Mouse (Mus musculus): ENCODE results near the gene Naa35. TPM values are rescaled to one million over a fixed set of nuclear protein-coding genes. Genes with fewer than 3 reads are reported as not detected.
A peak's percentile ranks its signal among the peaks of the same experiment; 100 is the strongest.

Naa35 gene
- polyA plus RNA-seq, 1 experiment: 78.4 TPM

DNA sequence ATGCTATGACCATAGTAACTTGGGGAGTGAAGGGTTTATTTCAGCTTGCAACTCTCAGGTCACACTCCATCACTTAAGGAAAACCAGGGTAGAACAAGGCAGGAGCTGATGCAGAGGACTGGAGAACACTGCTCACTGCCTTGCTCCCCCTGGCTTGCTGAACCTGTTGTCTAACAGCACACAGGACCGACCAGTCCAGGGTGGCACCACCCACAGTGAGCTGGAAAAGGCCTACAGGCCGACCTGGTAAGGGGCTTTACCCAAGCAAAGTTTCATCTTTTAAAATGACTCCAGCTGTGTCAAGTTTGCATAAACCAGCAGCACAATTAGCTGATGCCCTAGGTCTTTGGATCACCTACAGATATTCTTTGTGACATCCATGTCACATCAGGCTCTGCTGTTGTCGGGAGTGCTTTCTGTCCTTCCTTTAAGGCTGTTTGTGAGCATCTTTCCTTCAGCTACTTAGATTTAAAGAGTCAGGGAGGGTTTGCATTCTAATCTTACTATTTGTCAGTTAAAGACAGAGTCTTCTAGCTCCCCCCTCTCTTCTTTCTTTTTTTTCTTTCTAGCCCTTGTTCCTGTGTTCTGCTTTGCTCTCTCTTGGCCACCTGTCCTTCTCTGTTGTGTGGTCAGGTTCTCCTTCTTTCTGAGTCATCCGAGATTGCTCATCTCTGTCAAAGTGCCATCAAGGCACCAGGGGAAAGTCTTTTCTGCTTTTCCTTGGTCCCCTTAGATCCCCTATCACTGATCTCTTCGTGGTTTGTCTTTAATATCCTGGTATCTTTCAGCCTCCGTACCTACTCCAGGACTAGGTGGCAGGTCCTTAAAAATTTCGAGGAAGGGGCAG, 36.8 kb downstream of the Naa35 start:
- Histone ChIP-seq H3K4me1 (ENCODE audit: control insufficient read depth, insufficient read depth, low read length) (no peaks in the 10 kb centered on the region), H3K27ac (ENCODE audit: insufficient read depth, low read length) (no peak overlapping the region), H3K4me3 (ENCODE audit: insufficient read depth, low read length) (no peak overlapping the region)
- no peak for TF ChIP-seq CTCF (IDR thresholded peaks at IDR 0.05; ENCODE audit: extremely low read depth, insufficient read depth, low read length)
- TF ChIP-seq POLR2A (IDR thresholded peaks at IDR 0.05; ENCODE audit: extremely low read depth, insufficient read depth, low read length): no peak

DNA sequence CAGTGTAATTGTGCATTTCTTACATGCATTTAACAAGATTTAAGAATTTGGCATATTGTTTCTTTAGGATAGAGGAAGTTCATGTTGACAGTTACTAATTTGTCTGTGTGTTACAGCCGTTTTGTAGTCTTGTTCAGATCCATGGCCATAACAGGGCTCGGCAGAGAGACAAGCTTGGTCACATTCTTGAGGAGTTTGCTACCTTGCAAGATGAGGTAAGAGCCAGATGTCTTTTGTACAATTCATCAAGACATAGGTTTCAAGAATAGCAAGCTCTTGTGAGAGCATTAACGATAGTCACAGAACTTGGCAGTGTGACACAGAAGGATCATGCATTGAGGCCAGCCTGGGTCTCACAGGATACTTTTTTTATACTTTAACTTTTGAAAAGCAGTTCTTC, 39.3 kb downstream of the Naa35 start:
- H3K27ac ChIP-seq (ENCODE audit: insufficient read depth, low read length): 0 out of 2 replicates have a peak overlapping the region, but pooled peaks have one; percentile 11
- H3K4me3 ChIP-seq (ENCODE audit: insufficient read depth, low read length): no peak overlapping the region
- no peak for TF ChIP-seq POLR2A (IDR thresholded peaks at IDR 0.05; ENCODE audit: extremely low read depth, insufficient read depth, low read length)
- no peak for TF ChIP-seq CTCF (IDR thresholded peaks at IDR 0.05; ENCODE audit: extremely low read depth, insufficient read depth, low read length)
- no peaks in the 10 kb centered on the region for H3K4me1 ChIP-seq (ENCODE audit: control insufficient read depth, insufficient read depth, low read length)

DNA sequence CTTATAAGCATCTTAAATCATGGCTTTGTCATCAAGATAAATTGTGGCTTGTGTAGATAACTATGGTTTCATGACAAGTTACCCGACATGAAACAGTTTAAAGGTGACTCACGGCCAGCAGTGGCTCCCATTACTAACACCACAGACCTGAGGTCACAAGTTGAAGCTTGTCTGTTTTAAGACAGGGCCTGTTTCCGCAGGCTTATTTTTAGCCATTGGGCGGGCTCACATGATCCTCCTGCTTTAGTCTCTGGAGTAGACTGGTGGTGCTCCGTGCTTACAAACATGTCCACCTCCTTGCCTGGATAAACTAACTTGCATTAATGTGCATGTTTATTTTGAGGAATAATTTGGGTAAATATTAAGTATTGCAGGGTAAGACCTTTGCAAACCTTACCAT, 39.8 kb downstream of the Naa35 start:
- Histone ChIP-seq H3K4me3 (ENCODE audit: insufficient read depth, low read length) (no peak overlapping the region), H3K4me1 (ENCODE audit: control insufficient read depth, insufficient read depth, low read length) (no peaks in the 10 kb centered on the region), H3K27ac (ENCODE audit: insufficient read depth, low read length) (no peak overlapping the region)
- TF ChIP-seq CTCF (IDR thresholded peaks at IDR 0.05; ENCODE audit: extremely low read depth, insufficient read depth, low read length) (no peak), POLR2A (IDR thresholded peaks at IDR 0.05; ENCODE audit: extremely low read depth, insufficient read depth, low read length) (no peak)

DNA sequence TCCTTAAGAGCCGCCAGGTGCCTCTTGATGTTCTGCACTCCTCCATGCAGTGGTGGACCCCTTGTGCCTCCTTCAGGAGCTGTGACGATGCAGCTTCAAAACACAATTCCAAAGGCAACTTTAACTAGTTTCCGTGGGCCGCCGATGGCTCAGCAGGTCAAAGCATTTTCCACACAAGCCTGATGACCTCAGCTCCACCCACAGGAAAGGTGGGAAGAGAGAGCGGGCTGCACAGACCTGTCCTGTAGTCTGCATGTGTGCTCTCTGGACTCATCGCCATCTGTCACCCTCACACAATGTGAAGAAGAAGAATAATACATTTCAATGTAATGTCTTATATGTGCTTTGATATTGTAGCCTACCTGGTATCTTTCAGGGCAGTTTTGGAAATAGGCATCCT, 41.7 kb downstream of the Naa35 start:
- H3K27ac ChIP-seq (ENCODE audit: insufficient read depth, low read length): no peak overlapping the region
- H3K4me3 ChIP-seq (ENCODE audit: insufficient read depth, low read length): no peak overlapping the region
- no peaks in the 10 kb centered on the region for H3K4me1 ChIP-seq (ENCODE audit: control insufficient read depth, insufficient read depth, low read length)
- TF ChIP-seq CTCF (IDR thresholded peaks at IDR 0.05; ENCODE audit: extremely low read depth, insufficient read depth, low read length) (no peak), POLR2A (IDR thresholded peaks at IDR 0.05; ENCODE audit: extremely low read depth, insufficient read depth, low read length) (no peak)

DNA sequence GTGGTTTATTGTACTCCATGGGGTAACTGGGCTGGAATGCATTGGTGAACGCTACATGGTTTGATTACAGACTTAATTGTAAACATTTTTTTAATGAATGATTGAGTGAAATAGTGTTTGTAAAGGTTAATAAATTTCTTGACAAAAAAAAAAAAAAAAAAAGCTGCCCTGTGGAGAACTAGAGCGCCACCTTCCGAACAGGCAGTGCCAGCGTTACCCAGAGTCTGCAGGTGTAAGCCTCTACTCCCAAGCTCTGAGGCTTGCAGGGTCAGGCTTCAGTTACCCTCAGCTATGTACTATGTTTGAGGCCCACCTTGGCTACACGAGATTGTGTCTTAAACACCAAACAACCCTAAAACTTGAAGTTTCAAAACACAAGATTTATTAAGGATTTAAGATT, 49.6 kb downstream of the Naa35 start:
- Histone ChIP-seq H3K27ac (ENCODE audit: insufficient read depth, low read length) (no peak overlapping the region), H3K4me3 (ENCODE audit: insufficient read depth, low read length) (no peak overlapping the region), H3K4me1 (ENCODE audit: control insufficient read depth, insufficient read depth, low read length) (peaks cover 7% of the 10 kb centered on the region; the same call in 1 of the 2 replicates)
- TF ChIP-seq POLR2A (IDR thresholded peaks at IDR 0.05; ENCODE audit: extremely low read depth, insufficient read depth, low read length) (no peak), CTCF (IDR thresholded peaks at IDR 0.05; ENCODE audit: extremely low read depth, insufficient read depth, low read length) (no peak)

DNA sequence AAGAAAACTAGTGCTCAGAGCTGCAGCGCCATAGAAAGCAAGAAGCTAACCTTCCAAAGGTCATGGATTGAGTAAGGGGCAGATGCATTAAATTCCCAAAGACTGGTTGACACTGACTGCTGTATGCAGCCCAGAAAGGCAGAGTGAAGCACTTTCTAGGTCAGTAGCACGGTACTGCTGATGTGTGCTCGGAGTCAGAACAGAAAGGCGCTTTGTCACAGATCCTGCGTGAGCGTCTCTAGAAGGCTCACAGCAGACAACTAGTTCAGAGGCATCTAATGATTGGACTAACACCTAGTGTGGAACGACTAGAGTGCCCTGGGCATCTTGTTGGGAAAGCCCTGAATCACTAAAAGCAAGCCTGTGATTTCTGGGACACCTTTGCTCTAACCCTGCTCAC, 52.7 kb downstream of the Naa35 start:
- Histone ChIP-seq H3K4me3 (ENCODE audit: insufficient read depth, low read length) (no peak overlapping the region), H3K4me1 (ENCODE audit: control insufficient read depth, insufficient read depth, low read length) (peaks cover 7% of the 10 kb centered on the region; the same call in 1 of the 2 replicates), H3K27ac (ENCODE audit: insufficient read depth, low read length) (no peak overlapping the region)
- TF ChIP-seq POLR2A (IDR thresholded peaks at IDR 0.05; ENCODE audit: extremely low read depth, insufficient read depth, low read length) (no peak), CTCF (IDR thresholded peaks at IDR 0.05; ENCODE audit: extremely low read depth, insufficient read depth, low read length) (no peak)

DNA sequence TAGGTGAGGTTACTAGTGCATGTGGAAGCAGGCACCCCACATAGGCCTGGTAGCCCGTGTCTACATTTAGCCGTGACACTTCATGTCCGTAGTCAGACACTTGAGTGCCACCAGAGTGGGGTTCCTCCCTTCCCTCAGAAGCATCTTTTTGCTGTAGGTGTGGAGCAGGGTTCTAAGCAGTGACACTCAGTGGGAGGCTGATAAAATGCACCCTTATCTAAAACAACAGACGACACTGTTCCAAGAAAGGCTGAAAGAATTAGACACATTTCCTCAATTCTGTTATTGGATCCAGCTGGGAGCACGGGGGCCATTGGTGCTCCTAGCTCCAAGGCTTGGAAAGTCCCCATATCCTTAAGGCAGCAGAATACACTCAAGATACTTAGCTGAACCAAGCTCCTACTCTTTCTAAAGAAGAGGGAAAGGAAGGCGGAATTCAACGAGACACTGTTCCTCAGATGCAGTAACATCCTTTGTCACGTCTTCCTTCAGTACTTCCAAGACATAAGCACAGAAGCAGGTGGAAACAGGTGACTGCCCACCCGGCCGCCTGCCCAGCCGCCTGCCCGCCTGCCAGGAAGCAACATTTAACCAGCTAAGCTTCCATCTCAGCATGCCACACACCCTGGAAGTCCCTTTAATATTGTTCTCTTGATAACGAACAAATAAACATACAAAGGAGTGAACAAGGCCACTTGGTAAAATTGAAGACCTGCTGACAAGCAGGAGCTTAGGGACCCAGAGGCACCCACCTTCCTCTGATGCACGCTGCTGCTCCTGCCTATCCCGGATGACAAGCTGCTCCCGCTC, 54.5 kb downstream of the Naa35 start:
- no peak overlapping the region for H3K27ac ChIP-seq (ENCODE audit: insufficient read depth, low read length)
- no peak for TF ChIP-seq CTCF (IDR thresholded peaks at IDR 0.05; ENCODE audit: extremely low read depth, insufficient read depth, low read length)
- TF ChIP-seq POLR2A (IDR thresholded peaks at IDR 0.05; ENCODE audit: extremely low read depth, insufficient read depth, low read length): no peak
- H3K4me3 ChIP-seq (ENCODE audit: insufficient read depth, low read length): no peak overlapping the region
- peaks cover 7% of the 10 kb centered on the region; the same call in 1 of the 2 replicates for H3K4me1 ChIP-seq (ENCODE audit: control insufficient read depth, insufficient read depth, low read length)

DNA sequence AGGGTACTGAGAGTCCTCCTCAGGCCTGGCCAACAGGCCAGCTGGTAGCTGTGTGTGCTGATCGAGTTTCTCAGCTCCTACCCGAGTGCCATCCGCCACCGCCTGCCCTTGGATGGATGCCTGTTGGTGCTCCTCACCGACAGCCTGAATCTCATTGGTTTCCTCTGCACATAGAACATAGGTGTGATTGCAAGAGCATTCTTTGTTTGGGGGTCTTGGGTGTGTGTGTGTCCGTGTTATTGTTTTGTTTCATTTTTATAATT, 55.0 kb downstream of the Naa35 start:
- no peak overlapping the region for H3K4me3 ChIP-seq (ENCODE audit: insufficient read depth, low read length)
- peaks cover 7% of the 10 kb centered on the region; the same call in 1 of the 2 replicates for H3K4me1 ChIP-seq (ENCODE audit: control insufficient read depth, insufficient read depth, low read length)
- TF ChIP-seq CTCF (IDR thresholded peaks at IDR 0.05; ENCODE audit: extremely low read depth, insufficient read depth, low read length) (no peak), POLR2A (IDR thresholded peaks at IDR 0.05; ENCODE audit: extremely low read depth, insufficient read depth, low read length) (no peak)
- H3K27ac ChIP-seq (ENCODE audit: insufficient read depth, low read length): no peak overlapping the region

DNA sequence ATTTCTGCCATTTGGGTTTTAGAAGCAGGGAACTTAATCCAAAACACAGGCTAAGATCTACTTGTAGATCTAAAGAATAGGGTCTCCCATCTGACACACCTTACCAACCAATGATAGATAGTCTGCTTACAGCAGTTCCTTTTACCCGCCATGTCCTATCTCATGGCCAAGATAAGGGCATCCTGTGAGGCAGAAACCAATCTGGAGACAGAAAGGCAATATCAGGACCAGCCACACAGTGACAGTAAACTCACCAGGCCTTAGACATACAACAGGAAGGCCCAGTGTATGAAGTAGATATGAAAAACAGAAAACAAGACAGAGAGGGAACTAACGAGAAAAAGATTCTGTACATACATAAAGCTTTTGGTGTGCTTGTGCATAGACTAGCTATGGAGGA, 57.8 kb downstream of the Naa35 start:
- H3K27ac ChIP-seq (ENCODE audit: insufficient read depth, low read length): no peak overlapping the region

More for the DNA sequence above, 57.8 kb downstream of the Naa35 start:
- TF ChIP-seq POLR2A (IDR thresholded peaks at IDR 0.05; ENCODE audit: extremely low read depth, insufficient read depth, low read length): no peak
- TF ChIP-seq CTCF (IDR thresholded peaks at IDR 0.05; ENCODE audit: extremely low read depth, insufficient read depth, low read length): no peak
- Histone ChIP-seq H3K4me3 (ENCODE audit: insufficient read depth, low read length) (no peak overlapping the region), H3K4me1 (ENCODE audit: control insufficient read depth, insufficient read depth, low read length) (peaks cover 7% of the 10 kb centered on the region; the same call in 1 of the 2 replicates)
